Mouse (Mus musculus) MEL (cell line): ENCODE results near the gene Slc22a17. TPM values are rescaled to one million over a fixed set of nuclear protein-coding genes. Genes with fewer than 3 reads are reported as not detected.

ENCODE experiments used
- DNase-seq: peaks from one replicate; pipeline ENCODE4 v3.0.0; 2011; ENCODE audit warnings: low read depth, low spot score
- H3K27ac ChIP-seq: 2 replicates; pipeline ENCODE4 v1.5.1; 2012; ENCODE audit warnings: low read depth, mild to moderate bottlenecking, control low read depth, low read length, moderate library complexity; ENCODE audit not compliant: control insufficient read depth
- H3K27me3 ChIP-seq, 2 experiments: fragments of 150-350 bp in 1 of 2; sonication (generic) in 1 of 2; 2 replicates each; pipeline ENCODE4 v1.6.1; 2012; ENCODE audit warnings: low read length in 2 of 2, mild to moderate bottlenecking in 2 of 2, improper control_type of control experiment in 1 of 2, moderate library complexity in 1 of 2; ENCODE audit not compliant: insufficient read depth in 2 of 2, control insufficient read depth in 1 of 2
- H3K36me3 ChIP-seq, 2 experiments: 2 replicates each; pipeline ENCODE4 v1.6.1; 2012 to 2014; ENCODE audit warnings: low read length in 2 of 2, improper control_type of control experiment in 1 of 2, inconsistent platforms in 1 of 2, mild to moderate bottlenecking in 1 of 2; ENCODE audit not compliant: insufficient read depth in 2 of 2, control insufficient read depth in 1 of 2
- H3K4me1 ChIP-seq, 2 experiments: fragments of 150-350 bp in 1 of 2; sonication (generic) in 1 of 2; 2 replicates each; pipeline ENCODE4 v1.6.1; 2012; ENCODE audit warnings: low read length in 2 of 2, improper control_type of control experiment in 1 of 2, mild to moderate bottlenecking in 1 of 2; ENCODE audit not compliant: insufficient read depth in 2 of 2, control insufficient read depth in 1 of 2
- H3K4me3 ChIP-seq, 2 experiments: fragments of 150-350 bp in 1 of 2; sonication (generic) in 1 of 2; 2 replicates each; pipeline ENCODE4 v1.5.1; 2012; ENCODE audit warnings: low read depth in 2 of 2, low read length in 2 of 2, mild to moderate bottlenecking in 2 of 2, moderate library complexity in 2 of 2, control low read depth in 1 of 2, improper control_type of control experiment in 1 of 2; ENCODE audit not compliant: control insufficient read depth in 1 of 2, insufficient read depth in 1 of 2
- H3K79me2 ChIP-seq: 2 replicates; pipeline ENCODE4 v1.6.1; 2012; ENCODE audit warnings: mild to moderate bottlenecking, low read length, moderate library complexity; ENCODE audit not compliant: control insufficient read depth, poor library complexity, insufficient read depth
- H3K9ac ChIP-seq: 2 replicates; pipeline ENCODE4 v1.6.1; 2012; ENCODE audit warnings: low read depth, mild to moderate bottlenecking, control low read depth, low read length, moderate library complexity; ENCODE audit not compliant: control insufficient read depth, poor library complexity, severe bottlenecking
- H3K9me3 ChIP-seq: fragments of 150-350 bp; sonication (generic); replicated peaks from 2 replicates; pipeline ENCODE4 v1.6.1; 2012; ENCODE audit warnings: mild to moderate bottlenecking, low read length, improper control_type of control experiment, moderate library complexity; ENCODE audit not compliant: insufficient read depth
- BHLHE40 ChIP-seq: IDR thresholded peaks from 2 replicates; pipeline ENCODE4 v1.6.1; 2012; ENCODE audit warnings: low read depth, mild to moderate bottlenecking, inconsistent platforms, low read length, improper control_type of control experiment, borderline replicate concordance
- CHD1 ChIP-seq: IDR thresholded peaks from 2 replicates; pipeline ENCODE4 v1.6.1; 2012; ENCODE audit warnings: low read depth, mild to moderate bottlenecking, inconsistent platforms, low read length, improper control_type of control experiment
- CHD2 ChIP-seq: IDR thresholded peaks from 2 replicates; pipeline ENCODE4 v1.6.1; 2011; ENCODE audit warnings: low read length, improper control_type of control experiment
- ELF1 ChIP-seq: IDR thresholded peaks from 2 replicates; pipeline ENCODE4 v1.6.1; 2014; ENCODE audit warnings: low read depth, mild to moderate bottlenecking, inconsistent platforms, low read length, improper control_type of control experiment, moderate library complexity
- ETS1 ChIP-seq: IDR thresholded peaks from 2 replicates; pipeline ENCODE4 v1.6.1; 2012; ENCODE audit warnings: low read depth, mild to moderate bottlenecking, inconsistent platforms, low read length, improper control_type of control experiment, moderate library complexity
- GABPA ChIP-seq: IDR thresholded peaks from 2 replicates; pipeline ENCODE4 v1.6.1; 2012; ENCODE audit warnings: low read depth, mild to moderate bottlenecking, inconsistent platforms, low read length, improper control_type of control experiment, moderate library complexity
- GATA1 ChIP-seq: IDR thresholded peaks from 2 replicates; pipeline ENCODE4 v1.6.1; 2011; ENCODE audit warnings: low read depth, low read length, improper control_type of control experiment
- KAT2A ChIP-seq: conservative IDR thresholded peaks from 2 replicates; pipeline ENCODE4 v1.6.1; 2012; ENCODE audit warnings: low read depth, low read length, improper control_type of control experiment, inconsistent platforms
- MAX ChIP-seq: IDR thresholded peaks from 2 replicates; pipeline ENCODE4 v1.6.1; 2011; ENCODE audit warnings: low read length, improper control_type of control experiment
- MAZ ChIP-seq: IDR thresholded peaks from 2 replicates; pipeline ENCODE4 v1.6.1; 2012; ENCODE audit warnings: low read depth, mild to moderate bottlenecking, inconsistent platforms, low read length, improper control_type of control experiment
- MXI1 ChIP-seq: IDR thresholded peaks from 2 replicates; pipeline ENCODE4 v1.6.1; 2011; ENCODE audit warnings: mild to moderate bottlenecking, low read depth, low read length, improper control_type of control experiment
- MYB ChIP-seq: IDR thresholded peaks from 2 replicates; pipeline ENCODE4 v1.6.1; 2011; ENCODE audit warnings: mild to moderate bottlenecking, low read depth, low read length, improper control_type of control experiment
- MYC ChIP-seq: IDR thresholded peaks from 2 replicates; pipeline ENCODE4 v1.6.1; 2011; ENCODE audit warnings: low read depth, mild to moderate bottlenecking, low read length, improper control_type of control experiment, moderate library complexity
- NRF1 ChIP-seq: IDR thresholded peaks from 2 replicates; pipeline ENCODE4 v1.6.1; 2014; ENCODE audit warnings: low read depth, mild to moderate bottlenecking, inconsistent platforms, low read length, improper control_type of control experiment, moderate library complexity; ENCODE audit not compliant: poor library complexity, insufficient read depth, severe bottlenecking
- POLR2A ChIP-seq, 2 experiments: IDR thresholded peaks; 2 replicates each; pipeline ENCODE4 v1.6.1; 2011 to 2012; ENCODE audit warnings: low read length in 2 of 2, mild to moderate bottlenecking in 2 of 2, control low read depth in 1 of 2, improper control_type of control experiment in 1 of 2, low read depth in 1 of 2, moderate library complexity in 1 of 2; ENCODE audit not compliant: control insufficient read depth in 1 of 2, insufficient read depth in 1 of 2, poor library complexity in 1 of 2
- POLR2AphosphoS5 ChIP-seq: IDR thresholded peaks from 2 replicates; pipeline ENCODE4 v1.6.1; 2012; ENCODE audit warnings: low read depth, borderline replicate concordance, mild to moderate bottlenecking, inconsistent platforms, low read length, moderate library complexity, mixed read lengths
- RCOR1 ChIP-seq: IDR thresholded peaks from 2 replicates; pipeline ENCODE4 v1.6.1; 2012; ENCODE audit warnings: low read depth, mild to moderate bottlenecking, inconsistent platforms, low read length, improper control_type of control experiment
- SMC3 ChIP-seq: IDR thresholded peaks from 2 replicates; pipeline ENCODE4 v1.6.1; 2011; ENCODE audit warnings: low read depth, low read length, improper control_type of control experiment
- TCF12 ChIP-seq: IDR thresholded peaks from 2 replicates; pipeline ENCODE4 v1.6.1; 2014; ENCODE audit warnings: low read depth, mild to moderate bottlenecking, inconsistent platforms, low read length, improper control_type of control experiment, moderate library complexity
- USF1 ChIP-seq: IDR thresholded peaks from 2 replicates; pipeline ENCODE4 v1.6.1; 2014; ENCODE audit warnings: low read depth, mild to moderate bottlenecking, inconsistent platforms, low read length, improper control_type of control experiment, moderate library complexity
- ZMIZ1 ChIP-seq: IDR thresholded peaks from 2 replicates; pipeline ENCODE4 v1.6.1; 2012; ENCODE audit warnings: low read depth, mild to moderate bottlenecking, inconsistent platforms, low read length, improper control_type of control experiment, moderate library complexity
- polyA plus RNA-seq, 2 experiments: library from polyadenylated mRNA; stranded (reverse) in 1 of 2; unstranded in 1 of 2; fragments of >175 nt in 1 of 2; fragments of >200 nt in 1 of 2; gene quantifications; 2 replicates each; pipeline versions ENCODE4 v1.2.1 to v1.2.4; 2012; ENCODE audit warnings: low replicate concordance in 2 of 2, low read depth in 1 of 2; ENCODE audit not compliant: insufficient read length in 2 of 2, insufficient read depth in 1 of 2, missing spikeins in 1 of 2
- total RNA-seq: library from RNA; depleted of rRNA; stranded (reverse); fragments of 300-350 nt; gene quantifications from 2 replicates; pipeline ENCODE4 v1.2.3, GENCODE M21; 2012

Gene Slc22a17
- total and polyA plus RNA-seq, 3 experiments: 0.31 to 1.1 TPM; not detected in 1

DNA sequence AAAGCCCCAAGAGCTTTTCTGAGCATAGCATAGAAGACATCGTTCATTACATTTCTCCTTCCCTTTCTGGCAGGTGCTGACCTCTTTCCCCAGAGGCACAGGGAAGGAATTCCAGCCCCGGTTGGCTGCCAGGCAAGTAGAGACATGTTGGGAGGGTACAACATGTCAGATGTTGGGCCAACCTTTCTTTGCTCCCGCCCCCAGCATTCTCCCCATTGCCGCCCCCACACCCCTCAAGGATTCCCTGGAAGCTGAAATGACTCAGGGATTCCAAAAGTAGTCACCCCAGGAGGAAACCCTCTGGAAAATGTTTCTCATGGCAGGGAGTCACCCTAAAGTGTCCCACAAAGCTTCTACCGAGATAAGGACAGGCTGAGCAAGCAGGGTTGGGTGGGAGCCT, 16.9 kb upstream of the Slc22a17 start:
- DNase-seq: no peak
- no peak overlapping the region for H3K9ac ChIP-seq
- peaks cover 0 to 3% of the 10 kb centered on the region in 2 experiments for H3K27me3 ChIP-seq
- no peak overlapping the region for H3K4me3 ChIP-seq
- H3K79me2 ChIP-seq: no peaks in the 10 kb centered on the region
- no peaks in the 10 kb centered on the region for H3K36me3 ChIP-seq
- H3K4me1 ChIP-seq: peaks cover 2 to 4% of the 10 kb centered on the region in 2 experiments; a peak in 3 of 4 replicates
- H3K27ac ChIP-seq: no peak overlapping the region
- no peaks in the 10 kb centered on the region for H3K9me3 ChIP-seq
- TF ChIP-seq POLR2AphosphoS5: no peak
- no peak for TF ChIP-seq NRF1
- no peak for TF ChIP-seq BHLHE40
- no peak for TF ChIP-seq ETS1
- no peak for TF ChIP-seq MXI1

DNA sequence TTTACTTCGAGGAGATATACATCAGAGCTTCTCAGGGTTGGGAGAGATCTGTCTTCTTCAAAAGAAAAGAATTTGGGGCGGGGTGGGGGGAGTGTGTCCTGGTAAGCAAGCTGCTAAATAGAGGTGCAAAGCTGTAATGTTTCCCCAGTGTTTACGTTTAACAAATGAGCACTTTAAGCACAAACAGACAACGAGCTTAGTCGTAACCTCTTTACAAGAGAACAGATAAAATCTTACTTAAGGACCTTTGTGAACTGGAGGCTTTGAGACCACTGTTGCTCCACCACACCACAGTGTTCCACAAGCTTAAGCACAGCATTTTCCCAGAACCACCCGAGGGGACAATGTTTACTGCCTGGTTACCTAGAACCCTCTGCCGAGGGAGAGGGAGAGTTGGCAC, 14.4 kb upstream of the Slc22a17 start:
- Histone ChIP-seq H3K27ac (no peak overlapping the region), H3K36me3 (no peaks in the 10 kb centered on the region; a peak in 1 of 4 replicates)

DNA sequence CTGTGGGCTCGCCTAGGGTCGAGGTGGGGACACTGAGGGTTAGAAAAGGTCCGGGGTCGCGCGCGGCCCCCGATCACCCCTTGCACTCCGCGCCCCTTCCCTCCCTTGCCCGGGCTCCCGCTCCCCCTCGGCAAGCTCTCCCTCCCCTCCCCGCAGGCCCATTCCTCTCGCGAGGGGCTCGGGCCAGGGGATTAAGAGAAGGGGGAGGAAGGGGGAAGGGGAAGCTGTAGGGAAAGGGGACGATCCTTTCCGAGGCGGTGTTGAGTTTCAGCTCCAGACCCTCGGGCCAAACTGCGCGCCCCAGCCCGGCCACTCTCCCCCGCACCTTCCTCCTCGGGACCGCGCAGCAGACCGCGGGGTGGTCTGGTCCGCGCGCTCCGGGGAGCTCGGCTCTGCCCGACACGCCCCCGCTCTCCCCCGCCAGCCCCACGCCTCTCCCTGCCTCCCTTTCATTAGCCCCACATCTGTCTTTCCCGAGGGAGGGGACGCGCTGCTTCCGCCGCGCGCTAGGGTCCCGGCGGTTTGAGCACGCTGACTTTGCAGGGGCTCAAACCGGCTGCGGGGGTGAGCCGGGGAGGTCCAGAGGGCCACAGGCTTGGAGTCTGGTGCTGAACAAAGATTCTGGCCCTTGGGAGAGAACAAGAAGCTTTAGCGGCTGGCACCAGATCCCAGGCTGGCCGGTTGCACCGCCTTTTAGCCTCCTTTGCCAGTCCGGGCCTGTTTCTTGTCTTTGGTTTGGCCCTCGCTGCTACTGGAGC, 13.6 kb upstream of the Slc22a17 start:
- DNase-seq: no peak
- Histone ChIP-seq H3K79me2 (no peaks in the 10 kb centered on the region), H3K36me3 (no peaks in the 10 kb centered on the region; a peak in 1 of 4 replicates), H3K9ac (no peak overlapping the region), H3K27me3 (peaks cover 3% of the 10 kb centered on the region in 2 experiments), H3K4me3 (no peak overlapping the region), H3K27ac (no peak overlapping the region), H3K4me1 (peaks cover 8 to 9% of the 10 kb centered on the region in 2 experiments), H3K9me3 (no peaks in the 10 kb centered on the region)
- TF ChIP-seq MYC (no peak), MAZ (no peak), POLR2A (IDR thresholded peaks at IDR 0.05; ENCODE audit: control insufficient read depth in 1 of 2, insufficient read depth in 1 of 2, low read depth in 1 of 2, low read length in 2 of 2, poor library complexity in 1 of 2) (peak in 1 of 2 experiments; percentile 25; a peak in 1 of 4 replicates), KAT2A (no peak), RCOR1 (no peak), CHD2 (no peak), TCF12 (no peak)

More for the DNA sequence above, 14.4 kb upstream of the Slc22a17 start:
- H3K79me2 ChIP-seq: no peaks in the 10 kb centered on the region
- H3K4me1 ChIP-seq: peaks cover 8 to 9% of the 10 kb centered on the region in 2 experiments
- TF ChIP-seq ELF1 (no peak), MYB (no peak), CHD1 (no peak), ZMIZ1 (no peak), MAX (no peak), MXI1 (no peak), RCOR1 (no peak), GATA1 (no peak), POLR2AphosphoS5 (no peak), NRF1 (no peak), USF1 (no peak), MYC (no peak), GABPA (no peak), SMC3 (no peak), KAT2A (no peak)
- H3K9ac ChIP-seq: no peak overlapping the region
- peaks cover 3% of the 10 kb centered on the region in 2 experiments for H3K27me3 ChIP-seq
- H3K9me3 ChIP-seq: no peaks in the 10 kb centered on the region
- DNase-seq: no peak
- H3K4me3 ChIP-seq: no peak overlapping the region
